Mouse (Mus musculus) kidney, embryonic 15.5 days (tissue): ENCODE measurements around the gene Zfp664. TPM values are rescaled to one million over a fixed set of nuclear protein-coding genes. Genes with fewer than 3 reads are reported as not detected.

Experiments used
- ATAC-seq: fragments of 200-750 bp; cut with Nextera tagmentation; replicated peaks from 2 replicates; pipeline ENCODE4 v1.8.0; 2017; ENCODE audit warnings: moderate TSS enrichment; ENCODE audit not compliant: low FRiP score
- H3K27ac ChIP-seq: fragments of 300-500 bp; sonication (generic); 2 replicates; pipeline ENCODE4 v1.5.1; 2015; ENCODE audit warnings: mild to moderate bottlenecking, inconsistent platforms
- H3K27me3 ChIP-seq: fragments of 300-500 bp; sonication (generic); 2 replicates; pipeline ENCODE4 v1.6.1; 2015; ENCODE audit warnings: inconsistent platforms
- H3K36me3 ChIP-seq: fragments of 300-500 bp; sonication (generic); 2 replicates; pipeline ENCODE4 v1.6.1; 2015; ENCODE audit warnings: inconsistent platforms
- H3K4me1 ChIP-seq: fragments of 300-500 bp; sonication (generic); 2 replicates; pipeline ENCODE4 v1.6.1; 2015; ENCODE audit warnings: inconsistent platforms
- H3K4me2 ChIP-seq: fragments of 300-500 bp; sonication (generic); 2 replicates; pipeline ENCODE4 v1.6.1; 2015; ENCODE audit warnings: moderate library complexity, mild to moderate bottlenecking, inconsistent platforms
- H3K4me3 ChIP-seq: fragments of 300-500 bp; sonication (generic); replicated peaks from 2 replicates; pipeline ENCODE4 v1.5.1; 2015; ENCODE audit warnings: mild to moderate bottlenecking, inconsistent platforms
- H3K9ac ChIP-seq: fragments of 300-500 bp; sonication (generic); 2 replicates; pipeline ENCODE4 v1.6.1; 2015; ENCODE audit warnings: mild to moderate bottlenecking, inconsistent platforms
- H3K9me3 ChIP-seq: fragments of 300-500 bp; sonication (generic); replicated peaks from 2 replicates; pipeline ENCODE4 v1.6.1; 2016; ENCODE audit warnings: inconsistent platforms
- WGBS: fragments of 180-500 bp; shearing (Covaris S2); methylation state at CpG from one replicate; pipeline ENCODE4 v1.1.7; 2015; ENCODE audit warnings: mixed read lengths; 5-methylcytosine and 5-hydroxymethylcytosine counted together
- polyA plus RNA-seq: library from polyadenylated mRNA; unstranded; fragments of >200 nt; fragmentation: Nextera tagmentation; extraction: Ambion mirVana; gene quantifications from 2 replicates; pipeline ENCODE4 v1.2.1, GENCODE M21; 2015

Gene Zfp664
- polyA plus RNA-seq, 1 experiment from 2014 or later, result 126 TPM

DNA sequence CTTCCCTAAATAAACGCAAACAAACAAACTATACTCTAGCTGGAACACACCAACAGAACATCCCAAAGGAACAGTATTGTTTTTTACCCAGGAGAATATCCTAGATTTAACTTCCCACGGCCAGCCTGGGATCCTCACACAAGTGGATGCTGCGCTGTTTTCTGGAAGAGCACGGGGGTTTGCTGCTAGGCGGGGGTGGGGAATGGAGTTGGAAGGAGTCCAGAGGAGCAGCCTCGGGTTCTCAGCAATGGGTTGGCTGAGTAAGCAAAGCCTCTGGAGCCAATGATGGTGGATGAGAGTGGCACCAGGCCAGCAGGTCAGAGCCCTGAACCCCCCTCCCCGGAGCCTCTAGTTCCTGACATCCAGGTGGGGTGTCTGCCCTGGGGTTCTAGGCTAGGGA lies 72.1 kb downstream of the Zfp664 start:
- no peak for ATAC-seq
- Histone ChIP-seq H3K9me3 (no peaks in the 10 kb centered on the region), H3K4me1 (peaks cover 7% of the 10 kb centered on the region; the same call in 1 of the 2 replicates), H3K27ac (no peak overlapping the region), H3K4me3 (no peak overlapping the region), H3K4me2 (no peak overlapping the region), H3K9ac (no peak overlapping the region), H3K27me3 (no peaks in the 10 kb centered on the region), H3K36me3 (no peaks in the 10 kb centered on the region)
- 60% methylated on average over 7 of the region's 7 CpGs for WGBS

DNA sequence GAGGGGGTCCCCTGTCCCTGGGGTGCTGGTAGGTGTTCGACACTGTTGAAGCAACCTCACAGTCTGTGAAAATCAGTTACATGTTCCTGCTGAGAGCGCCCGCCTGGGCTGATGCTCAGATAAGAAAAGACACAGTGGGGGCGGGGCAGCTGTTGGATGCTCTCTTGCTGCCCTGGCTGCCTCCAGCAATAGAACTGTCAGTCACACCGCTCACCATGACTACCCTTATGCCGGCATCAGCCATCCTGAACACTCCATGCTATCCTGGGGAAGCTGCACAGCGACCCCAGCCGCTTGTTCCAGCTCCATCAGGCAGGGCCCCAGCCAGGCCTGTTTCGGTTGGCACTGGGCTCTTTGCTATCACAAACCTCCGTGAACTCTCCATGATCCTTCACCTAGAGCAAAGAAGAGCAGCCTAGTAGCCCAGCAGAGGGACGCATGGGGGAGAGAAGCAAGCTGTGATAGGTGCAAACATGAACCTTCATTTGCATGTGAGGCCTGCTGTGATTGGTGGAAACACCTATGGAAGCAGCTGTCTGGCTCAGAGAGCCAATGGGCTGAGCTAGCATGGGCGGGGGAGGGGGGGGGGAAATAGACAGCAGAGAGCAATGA lies 80.8 kb downstream of the Zfp664 start:
- no peaks in the 10 kb centered on the region for H3K36me3 ChIP-seq
- H3K9me3 ChIP-seq, result no peaks in the 10 kb centered on the region
- ATAC-seq, result 0 out of 2 replicates have a peak, but pooled peaks have one; percentile 49
- no peak overlapping the region for H3K4me2 ChIP-seq
- 83% methylated on average over 12 of the region's 12 CpGs for WGBS
- 0 out of 2 replicates have a peak, but pooled peaks cover 5% of the 10 kb centered on the region for H3K4me1 ChIP-seq
- H3K4me3 ChIP-seq, result no peak overlapping the region
- H3K9ac ChIP-seq, result no peak overlapping the region
- H3K27ac ChIP-seq, result no peak overlapping the region
- H3K27me3 ChIP-seq, result no peaks in the 10 kb centered on the region

DNA sequence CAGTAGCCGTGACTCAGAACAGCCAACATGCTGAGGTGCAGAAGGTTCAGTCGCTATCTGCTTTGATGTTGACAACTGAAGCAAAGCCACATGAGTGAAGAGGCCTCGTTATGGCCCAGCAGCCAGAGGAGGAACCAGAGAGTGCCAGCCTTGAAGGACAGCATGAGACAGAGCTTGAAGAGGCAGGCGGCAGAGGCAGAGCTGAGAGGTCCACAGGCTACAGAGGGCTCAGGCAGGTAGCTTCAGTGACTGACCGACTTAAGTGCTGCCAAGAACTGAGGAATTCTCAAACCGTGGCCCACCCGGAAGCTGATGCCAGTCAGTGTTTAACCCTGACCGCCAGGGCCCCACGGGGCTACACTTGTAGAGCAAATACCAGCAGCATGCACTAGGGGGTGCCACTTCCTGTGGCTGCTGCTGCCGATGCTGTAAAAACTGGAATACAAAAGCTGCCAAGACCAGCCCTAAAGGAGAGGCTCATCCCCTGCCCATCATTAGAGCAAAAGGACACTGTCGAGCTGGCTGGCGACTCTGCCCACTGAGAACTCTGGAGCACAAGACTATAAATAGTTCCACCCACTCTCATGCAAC lies 81.4 kb downstream of the Zfp664 start:
- WGBS, result 57% methylated on average over 12 of the region's 12 CpGs
- ATAC-seq, result no peak
- Histone ChIP-seq H3K9ac (no peak overlapping the region), H3K27me3 (no peaks in the 10 kb centered on the region), H3K4me3 (no peak overlapping the region), H3K9me3 (no peaks in the 10 kb centered on the region), H3K4me1 (0 out of 2 replicates have a peak, but pooled peaks cover 5% of the 10 kb centered on the region), H3K36me3 (no peaks in the 10 kb centered on the region), H3K27ac (no peak overlapping the region), H3K4me2 (no peak overlapping the region)

DNA sequence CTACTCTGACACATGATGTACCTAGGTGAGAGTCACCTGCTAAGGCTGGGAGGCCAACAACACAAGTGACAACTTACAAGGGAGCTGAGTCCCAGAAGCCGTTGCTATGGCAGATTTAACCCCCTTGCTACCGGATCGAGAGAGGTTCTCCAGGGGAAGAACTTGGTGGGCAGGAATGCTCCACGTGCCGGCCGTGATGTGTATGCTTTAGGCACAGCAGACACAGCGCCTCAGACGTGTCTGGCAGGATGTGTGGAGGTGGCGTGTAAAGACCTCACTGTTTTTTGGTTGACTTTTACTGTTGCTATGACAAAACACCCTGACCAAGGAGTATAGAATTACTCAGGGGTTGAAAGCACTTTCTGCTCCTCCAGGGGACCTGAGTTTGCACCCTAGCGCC lies 81.9 kb downstream of the Zfp664 start:
- Histone ChIP-seq H3K4me3 (no peak overlapping the region), H3K27me3 (no peaks in the 10 kb centered on the region), H3K4me1 (0 out of 2 replicates have a peak, but pooled peaks cover 5% of the 10 kb centered on the region), H3K9me3 (no peaks in the 10 kb centered on the region), H3K9ac (no peak overlapping the region), H3K27ac (no peak overlapping the region), H3K36me3 (no peaks in the 10 kb centered on the region), H3K4me2 (no peak overlapping the region)
- no peak for ATAC-seq
- WGBS, result 74% methylated on average over 10 of the region's 10 CpGs

DNA sequence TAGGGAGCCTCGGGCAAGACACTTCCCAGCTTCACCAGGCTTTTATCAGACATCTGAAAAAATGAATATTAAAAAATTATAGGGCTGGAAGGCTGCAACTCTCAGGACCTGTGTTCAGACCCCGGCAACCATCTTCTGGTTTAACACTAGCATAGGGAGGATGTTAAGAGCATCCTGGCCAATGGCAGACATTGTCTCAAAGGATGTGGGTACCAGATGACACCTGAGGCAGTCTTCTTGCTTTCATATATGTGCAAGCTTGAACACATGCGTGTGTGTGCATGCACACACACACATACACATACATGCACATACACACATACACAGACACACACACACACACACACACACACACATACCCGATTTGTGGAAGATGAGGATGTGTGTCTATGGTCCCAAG lies 82.6 kb downstream of the Zfp664 start:
- H3K36me3 ChIP-seq, result no peaks in the 10 kb centered on the region
- H3K9me3 ChIP-seq, result no peaks in the 10 kb centered on the region
- H3K4me3 ChIP-seq, result no peak overlapping the region
- H3K27me3 ChIP-seq, result no peaks in the 10 kb centered on the region
- 89% methylated on average over 4 of the region's 4 CpGs for WGBS
- no peak overlapping the region for H3K27ac ChIP-seq
- H3K4me2 ChIP-seq, result no peak overlapping the region
- H3K4me1 ChIP-seq, result 0 out of 2 replicates have a peak, but pooled peaks cover 5% of the 10 kb centered on the region
- H3K9ac ChIP-seq, result no peak overlapping the region
- ATAC-seq, result no peak

DNA sequence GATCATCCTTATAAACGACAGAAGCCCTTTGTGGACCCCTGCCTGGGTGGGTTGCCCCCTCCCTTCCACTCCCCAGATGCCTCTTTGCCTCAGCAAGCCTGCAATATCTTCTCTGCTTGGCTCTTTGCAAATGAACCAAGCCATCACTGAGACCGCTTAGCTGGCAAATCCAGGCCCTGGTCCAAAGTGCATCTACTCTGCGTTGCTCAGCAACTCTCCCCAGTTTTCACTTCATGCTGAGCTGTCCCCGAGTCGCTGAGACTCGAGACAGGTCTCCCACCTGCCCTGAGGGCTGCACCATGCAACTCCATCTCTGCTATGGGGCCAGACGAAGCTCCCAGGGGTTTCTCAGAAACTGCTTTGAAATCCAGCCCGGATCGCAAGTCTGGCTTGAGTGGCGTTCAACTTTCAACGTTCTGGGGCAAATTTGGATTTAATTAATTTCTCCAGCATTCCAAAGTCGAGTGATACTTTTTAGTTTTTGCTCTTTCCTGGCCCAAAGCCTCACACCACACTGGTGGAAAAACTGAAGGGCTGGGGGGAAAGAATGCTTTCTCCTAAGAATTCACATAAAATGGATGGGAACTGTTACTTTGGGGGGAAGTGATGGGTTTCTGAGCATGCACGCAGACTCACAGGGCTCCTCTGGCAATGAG lies 88.3 kb downstream of the Zfp664 start:
- H3K27me3 ChIP-seq, result no peaks in the 10 kb centered on the region
- H3K4me2 ChIP-seq, result no peak overlapping the region
- WGBS, result 59% methylated on average over 13 of the region's 13 CpGs
- H3K9me3 ChIP-seq, result no peaks in the 10 kb centered on the region
- no peak overlapping the region for H3K9ac ChIP-seq
- no peak for ATAC-seq
- H3K4me1 ChIP-seq, result peaks cover 12% of the 10 kb centered on the region
- H3K36me3 ChIP-seq, result no peaks in the 10 kb centered on the region
- H3K27ac ChIP-seq, result 0 out of 2 replicates have a peak overlapping the region, but pooled peaks have one; percentile 13
- no peak overlapping the region for H3K4me3 ChIP-seq

DNA sequence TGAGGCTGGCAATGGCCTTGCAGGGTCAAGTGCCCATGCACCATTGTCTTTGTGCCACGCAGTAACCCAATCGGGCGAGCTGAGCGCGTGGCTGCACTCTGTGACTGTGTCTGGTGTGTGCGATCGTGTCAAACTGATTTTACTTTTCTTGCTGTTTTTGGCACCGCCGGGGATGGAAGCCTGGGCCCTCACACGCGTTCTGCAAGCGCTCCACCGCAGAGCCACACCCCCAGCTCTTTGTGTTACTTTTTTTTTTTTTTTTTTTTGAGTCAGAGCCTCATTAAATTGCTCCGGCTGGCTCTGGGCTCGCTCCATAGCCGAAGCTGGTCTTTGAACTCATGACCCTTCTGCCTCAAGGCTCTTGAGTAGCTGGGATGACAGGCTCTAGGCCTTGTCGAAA lies 88.8 kb downstream of the Zfp664 start:
- Histone ChIP-seq H3K27ac (0 out of 2 replicates have a peak overlapping the region, but pooled peaks have one; percentile 13), H3K4me3 (no peak overlapping the region), H3K36me3 (no peaks in the 10 kb centered on the region), H3K4me1 (peaks cover 12% of the 10 kb centered on the region), H3K4me2 (no peak overlapping the region), H3K9ac (no peak overlapping the region), H3K27me3 (no peaks in the 10 kb centered on the region), H3K9me3 (no peaks in the 10 kb centered on the region)
- 73% methylated on average over 17 of the region's 17 CpGs for WGBS
- ATAC-seq, result no peak

Other genes starting within 250 kb of the Zfp664 start
- gene Atp6v0a2, start 234.1 kb upstream of the Zfp664 start, polyA plus RNA-seq, result 45.7 and 47.2 TPM in 2 replicates
- 0.10 and 0.27 TPM in 2 replicates for gene Dnah10, start 137.6 kb upstream of the Zfp664 start, polyA plus RNA-seq
- 9.1 and 9.7 TPM in 2 replicates for gene Ccdc92, start 267 bp upstream of the Zfp664 start, polyA plus RNA-seq
- 4.6 and 5.0 TPM in 2 replicates for gene Rflna, start 140.5 kb downstream of the Zfp664 start, polyA plus RNA-seq